Mouse (Mus musculus) left cerebral cortex, postnatal 10 days (tissue): Measurements from ENCODE around the gene Hils1. TPM values are rescaled to one million over a fixed set of nuclear protein-coding genes. Genes with fewer than 3 reads are reported as not detected.
"Not testable (repeated sequence)": the region's sequence is repeated elsewhere in the genome, so short reads cannot be mapped to it uniquely, and the experiment has no call there.

Source experiments
- DNase-seq, 2 experiments: peaks; one replicate each; pipeline ENCODE4 v3.0.0; 2021 to 2022; ENCODE audit warnings: low spot score in 2 of 2, mixed read lengths in 1 of 2; ENCODE audit errors: extremely low spot score in 1 of 2
- intact Hi-C: fragments of 180-260 bp; cut with DNase I; formaldehyde crosslinking; loops from one replicate; pipeline ENCODE4 v1.15.1; 2025
- total RNA-seq, 2 experiments: library from RNA; stranded (reverse); gene quantifications; 2 replicates each; pipeline ENCODE4 v1.2.3; 2021

The Hils1 gene
- total RNA-seq, 2 experiments from 2014 or later: not detected

DNA sequence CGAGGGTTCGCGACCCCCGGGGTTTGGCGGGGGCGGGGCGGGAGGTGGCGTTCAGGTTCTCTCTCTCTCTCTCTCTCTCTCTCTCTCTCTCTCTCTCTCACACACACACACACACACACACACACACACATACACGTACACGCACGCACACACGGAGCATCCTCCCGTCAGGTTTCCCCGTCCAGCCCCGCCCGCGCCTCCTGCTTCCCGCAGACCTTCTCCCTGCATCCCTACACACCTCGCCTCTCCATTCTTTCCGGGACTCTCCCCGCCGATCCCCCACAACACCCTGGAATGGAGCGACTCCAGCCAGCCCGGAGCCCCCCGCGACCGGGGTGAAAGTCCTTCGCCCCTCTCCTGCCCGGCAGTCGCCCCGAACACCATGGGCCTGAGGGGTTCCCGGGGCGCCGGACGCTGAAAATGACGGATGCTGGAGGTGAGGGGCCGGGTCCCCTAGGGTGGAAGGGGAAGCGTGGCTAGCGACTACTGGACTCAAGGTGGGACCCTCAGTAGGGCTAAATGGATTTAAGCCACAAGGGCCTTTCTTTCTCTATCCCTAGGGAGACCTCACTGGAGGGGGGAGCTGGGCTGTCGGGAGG is 42.8 kb downstream of the Hils1 start:
- DNase-seq: peak in 1 of 2 experiments; percentile 80
- intact Hi-C loops: no loop called here

DNA sequence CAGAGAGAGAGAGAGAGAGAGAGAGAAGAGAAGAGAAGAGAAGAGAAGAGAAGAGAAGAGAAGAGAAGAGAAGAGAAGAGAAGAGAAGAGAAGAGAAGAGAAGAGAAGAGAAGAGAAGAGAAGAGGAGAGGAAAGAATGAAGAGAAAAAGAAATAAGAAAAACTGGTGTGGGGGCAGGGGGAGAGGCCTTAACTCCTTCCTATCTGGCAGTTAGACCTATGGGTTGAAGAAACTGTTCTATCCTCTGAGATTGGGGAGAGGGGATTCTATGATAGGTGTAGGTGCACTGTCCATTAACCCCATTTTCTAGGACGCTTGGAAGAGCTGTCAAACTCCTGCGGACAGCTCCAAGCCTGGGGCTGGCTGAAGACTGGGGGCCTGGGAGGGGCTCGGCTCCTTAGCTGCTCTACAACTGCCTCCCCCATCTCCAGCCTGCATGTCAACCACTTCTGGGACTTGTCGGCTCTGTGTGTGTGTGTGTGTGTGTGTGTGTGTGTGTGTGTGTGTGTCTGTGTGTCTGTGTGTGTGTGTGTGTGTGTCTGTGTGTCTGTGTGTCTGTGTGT is 43.5 kb downstream of the Hils1 start:
- intact Hi-C loops: not testable (repeated sequence)

DNA sequence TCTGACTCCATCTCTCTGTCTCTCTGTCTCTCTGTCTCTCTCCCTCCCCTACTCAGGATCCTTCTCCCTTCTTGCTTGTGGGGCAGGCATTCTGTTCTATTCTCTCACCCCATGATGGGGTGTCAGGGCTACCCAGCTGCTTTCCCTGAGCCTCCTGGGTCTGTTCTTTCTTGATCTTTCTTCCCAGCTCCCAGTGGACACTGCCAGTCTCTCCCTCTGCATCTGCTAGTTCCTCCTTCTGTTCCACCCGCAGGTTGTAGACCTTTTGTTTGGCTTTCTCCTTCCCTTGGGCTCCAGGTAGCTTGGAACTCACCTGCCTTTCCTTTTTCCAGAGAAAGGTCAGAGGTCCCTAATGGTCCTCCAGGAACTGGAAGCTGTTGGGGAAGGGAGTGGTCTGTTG is 44.0 kb downstream of the Hils1 start:
- intact Hi-C loops: no loop called here
- no peak for DNase-seq

More for the DNA sequence above, 43.5 kb downstream of the Hils1 start:
- not testable (repeated sequence) for DNase-seq

DNA sequence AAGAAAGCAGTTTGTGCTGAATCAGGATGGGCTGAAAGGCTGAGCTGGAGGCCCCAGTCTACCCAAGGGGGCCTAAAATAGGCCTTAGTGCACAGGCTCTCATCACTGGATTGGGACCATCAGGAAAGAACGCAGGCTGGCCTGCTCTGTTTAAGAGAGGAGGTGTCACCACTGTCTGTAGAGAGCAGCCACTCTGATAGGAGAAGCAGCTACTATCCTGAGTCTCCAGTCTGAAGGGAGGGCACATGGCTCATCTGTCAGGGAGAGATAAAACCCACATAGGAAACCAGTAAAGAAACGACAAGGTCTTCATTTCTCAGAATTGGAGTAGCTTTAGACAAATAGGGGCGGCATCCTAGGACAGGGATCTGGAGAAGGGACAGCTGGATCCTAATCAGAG is 44.7 kb downstream of the Hils1 start:
- intact Hi-C loops: no loop called here
- DNase-seq: no peak

DNA sequence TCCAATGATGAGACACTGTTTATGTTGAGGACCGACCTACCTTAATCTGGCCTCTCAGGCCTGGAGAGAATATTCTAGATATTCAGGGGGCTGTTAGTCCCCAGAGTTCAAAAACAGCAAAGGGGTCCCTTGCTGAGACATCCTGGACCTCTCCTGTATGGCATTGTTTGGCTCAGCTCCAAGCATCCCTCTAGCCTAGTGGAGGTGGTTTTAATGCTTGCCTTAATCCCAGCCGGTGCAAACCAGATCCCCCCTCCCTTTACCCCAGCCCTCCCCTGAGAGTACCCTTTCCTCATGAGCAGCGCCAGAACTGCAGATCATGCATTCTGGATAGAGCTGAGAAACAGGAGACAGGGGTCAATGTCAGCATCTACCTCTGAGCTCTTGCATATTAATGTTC is 45.1 kb downstream of the Hils1 start:
- no peak for DNase-seq
- intact Hi-C loops: no loop called here

DNA sequence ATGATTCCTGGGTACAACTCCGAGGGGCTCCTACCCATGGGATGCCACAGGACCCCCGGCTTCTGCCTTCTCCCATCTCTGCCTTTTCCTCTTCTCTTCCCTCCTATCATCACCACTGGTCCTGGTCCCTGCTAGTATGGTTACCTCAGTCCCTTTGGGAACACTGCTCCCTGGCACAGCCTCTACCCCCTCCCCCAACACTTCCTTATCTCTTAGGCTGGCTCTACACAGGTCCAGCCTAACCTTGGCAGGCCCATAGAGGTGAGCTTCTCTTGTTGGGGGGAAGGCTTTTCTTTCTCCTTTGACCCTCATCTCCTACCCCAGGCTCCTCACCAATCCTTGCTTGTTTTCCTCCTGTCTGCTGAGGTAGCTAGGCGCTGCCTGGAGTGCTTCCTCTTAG is 48.1 kb downstream of the Hils1 start:
- no peak for DNase-seq
- intact Hi-C loops: no loop called here

Other genes with a start within 250 kb of the Hils1 start
- under 1 TPM in 1 of 2 experiments, not detected in 1; 0.28 TPM for gene Cdc34b, start 225.8 kb upstream of the Hils1 start, total RNA-seq
- gene Tmem92, start 184.9 kb upstream of the Hils1 start, total RNA-seq: under 1 TPM; 0.21 to 0.61 TPM
- 10 to 100 TPM; 53.2 to 64.0 TPM for gene Col1a1, start 31.4 kb upstream of the Hils1 start, total RNA-seq
- gene Sgca, start 8.7 kb downstream of the Hils1 start, total RNA-seq: under 1 TPM in 1 of 2 experiments, not detected in 1; 0.41 TPM
- gene Ppp1r9b, start 23.4 kb downstream of the Hils1 start, total RNA-seq: 100 to 1,000 TPM; 388 to 414 TPM
- 10 to 100 TPM; 98.6 to 99.6 TPM for gene Samd14, start 42.3 kb downstream of the Hils1 start, total RNA-seq
- 10 to 100 TPM; 43.8 to 50.6 TPM for gene Pdk2, start 73.8 kb downstream of the Hils1 start, total RNA-seq
- 10 to 100 TPM; 13.6 to 16.2 TPM for gene Itga3, start 109.2 kb downstream of the Hils1 start, total RNA-seq
- not detected for gene Dlx3, start 152.5 kb downstream of the Hils1 start, total RNA-seq
- not detected for gene Dlx4, start 178.7 kb downstream of the Hils1 start, total RNA-seq